Mouse (Mus musculus) spleen, adult 2 months (tissue): ENCODE results near the gene E4f1. TPM values are rescaled to one million over a fixed set of nuclear protein-coding genes. Genes with fewer than 3 reads are reported as not detected.
A peak's percentile ranks its signal among the peaks of the same experiment; 100 is the strongest.
"Not testable (repeated sequence)": the region's sequence is repeated elsewhere in the genome, so short reads cannot be mapped to it uniquely, and the experiment has no call there.

ENCODE experiments used
- DNase-seq, 2 experiments: peaks; one replicate each; pipeline versions ENCODE4 v3.0.0 to v3.0.0-alpha.2; 2012 to 2021; ENCODE audit warnings: low spot score in 2 of 2, low read depth in 1 of 2
- H3K27ac ChIP-seq: fragments of 200-500 bp; 2 replicates; pipeline ENCODE4 v1.5.1; 2012; ENCODE audit warnings: low read length, inconsistent platforms; ENCODE audit not compliant: insufficient read depth
- H3K27me3 ChIP-seq: fragments of 200-500 bp; 2 replicates; pipeline ENCODE4 v1.6.1; 2012; ENCODE audit warnings: mild to moderate bottlenecking, moderate library complexity, low read length, inconsistent platforms; ENCODE audit not compliant: control insufficient read depth, insufficient read depth
- H3K36me3 ChIP-seq: fragments of 200-500 bp; 2 replicates; pipeline ENCODE4 v1.6.1; 2012; ENCODE audit warnings: mild to moderate bottlenecking, low read length, inconsistent platforms; ENCODE audit not compliant: control insufficient read depth, insufficient read depth
- H3K4me1 ChIP-seq: fragments of 200-500 bp; 2 replicates; pipeline ENCODE4 v1.6.1; 2011; ENCODE audit warnings: inconsistent platforms; ENCODE audit not compliant: control insufficient read depth, insufficient read depth, insufficient read length
- H3K4me3 ChIP-seq: fragments of 200-500 bp; 2 replicates; pipeline ENCODE4 v1.5.1; 2011; ENCODE audit warnings: mild to moderate bottlenecking, inconsistent platforms; ENCODE audit not compliant: insufficient read depth, insufficient read length; ENCODE audit errors: extremely low read depth
- CTCF ChIP-seq: fragments of 200-500 bp; IDR thresholded peaks from 2 replicates; pipeline ENCODE4 v1.5.1; 2011; ENCODE audit warnings: mild to moderate bottlenecking, inconsistent platforms; ENCODE audit not compliant: insufficient read depth, insufficient read length, insufficient replicate concordance; ENCODE audit errors: extremely low read depth
- POLR2A ChIP-seq: fragments of 200-500 bp; IDR thresholded peaks from 2 replicates; pipeline ENCODE4 v1.6.1; 2011; ENCODE audit warnings: low read depth, low read length, inconsistent platforms
- WGBS: fragments of 180-500 bp; shearing (Covaris S2); methylation state at CpG from one replicate; pipeline ENCODE4 v1.1.7; 2018; 5-methylcytosine and 5-hydroxymethylcytosine counted together
- polyA plus RNA-seq: library from polyadenylated mRNA; depleted of rRNA; stranded (reverse); fragments of >200 nt; gene quantifications from 2 replicates; pipeline ENCODE4 v1.2.3, GENCODE M21; 2012

The E4f1 gene
- polyA plus RNA-seq, 1 experiment: 95.9 TPM

DNA sequence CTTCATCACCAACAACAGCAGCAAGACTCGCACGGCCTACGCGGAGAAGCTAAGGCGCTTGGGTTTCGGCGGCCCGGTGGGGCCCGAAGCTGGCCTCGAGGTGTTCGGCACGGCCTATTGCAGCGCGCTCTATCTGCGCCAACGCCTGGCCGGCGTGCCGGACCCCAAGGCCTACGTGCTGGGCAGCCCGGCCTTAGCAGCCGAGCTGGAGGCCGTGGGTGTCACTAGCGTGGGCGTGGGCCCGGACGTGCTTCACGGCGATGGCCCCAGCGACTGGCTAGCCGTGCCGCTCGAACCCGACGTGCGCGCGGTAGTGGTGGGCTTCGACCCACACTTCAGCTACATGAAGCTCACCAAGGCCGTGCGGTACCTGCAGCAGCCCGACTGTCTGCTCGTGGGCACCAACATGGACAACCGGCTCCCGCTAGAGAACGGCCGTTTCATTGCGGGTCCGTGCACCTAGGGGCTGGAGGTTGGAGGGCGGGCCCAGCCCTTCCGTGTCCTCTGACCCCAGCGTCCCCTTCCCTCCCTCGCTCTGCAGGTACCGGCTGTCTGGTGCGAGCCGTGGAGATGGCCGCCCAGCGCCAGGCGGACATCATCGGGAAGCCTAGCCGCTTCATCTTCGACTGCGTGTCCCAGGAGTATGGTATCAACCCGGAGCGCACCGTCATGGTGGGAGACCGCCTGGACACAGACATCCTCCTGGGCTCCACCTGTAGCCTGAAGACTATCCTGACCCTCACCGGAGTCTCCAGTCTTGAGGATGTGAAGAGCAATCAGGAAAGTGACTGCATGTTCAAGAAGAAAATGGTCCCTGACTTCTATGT is 801 bp upstream of the E4f1 start:
- H3K27ac ChIP-seq: peak overlapping the region; percentile 66
- peaks cover 9% of the 10 kb centered on the region for H3K36me3 ChIP-seq
- no peak for DNase-seq
- 2% methylated on average over 68 of the region's 68 CpGs for WGBS
- H3K4me1 ChIP-seq: peaks cover 12% of the 10 kb centered on the region
- H3K4me3 ChIP-seq: peak overlapping the region; percentile 90
- TF ChIP-seq POLR2A: no peak
- no peak for TF ChIP-seq CTCF
- no peaks in the 10 kb centered on the region for H3K27me3 ChIP-seq

GRCm38 (mm10) chr17:24469336-24469909 is 690 bp downstream of the E4f1 start:
- no peak for DNase-seq
- H3K36me3 ChIP-seq: no peaks in the 10 kb centered on the region
- WGBS: 19% methylated on average over 7 of the region's 7 CpGs
- peaks cover 12% of the 10 kb centered on the region for H3K4me1 ChIP-seq
- H3K27ac ChIP-seq: peak overlapping the region; percentile 96
- no peaks in the 10 kb centered on the region for H3K27me3 ChIP-seq
- peak overlapping the region; percentile 93 for H3K4me3 ChIP-seq
- TF ChIP-seq POLR2A: no peak
- no peak for TF ChIP-seq CTCF

GRCm38 (mm10) chr17:24468636-24469246 is 1.4 kb downstream of the E4f1 start:
- TF ChIP-seq CTCF (no peak), POLR2A (no peak)
- WGBS: 96% methylated on average over 5 of the region's 5 CpGs

GRCm38 (mm10) chr17:24463374-24464133 is 6.6 kb downstream of the E4f1 start:
- Histone ChIP-seq H3K4me3 (no peak overlapping the region), H3K27me3 (no peaks in the 10 kb centered on the region), H3K36me3 (no peaks in the 10 kb centered on the region), H3K4me1 (no peaks in the 10 kb centered on the region), H3K27ac (no peak overlapping the region)
- DNase-seq: no peak
- WGBS: 41% methylated on average over 6 of the region's 6 CpGs
- no peak for TF ChIP-seq POLR2A
- TF ChIP-seq CTCF: no peak

More at GRCm38 (mm10) chr17:24468636-24469246, 1.4 kb downstream of the E4f1 start:
- no peak for DNase-seq
- peaks cover 12% of the 10 kb centered on the region for H3K4me1 ChIP-seq
- no peak overlapping the region for H3K4me3 ChIP-seq
- no peaks in the 10 kb centered on the region for H3K27me3 ChIP-seq
- H3K27ac ChIP-seq: no peak overlapping the region
- H3K36me3 ChIP-seq: no peaks in the 10 kb centered on the region

GRCm38 (mm10) chr17:24462932-24463331 is 7.2 kb downstream of the E4f1 start:
- TF ChIP-seq CTCF (no peak), POLR2A (no peak)
- no peaks in the 10 kb centered on the region for H3K4me1 ChIP-seq
- WGBS: 100% methylated on average over 1 of the region's 1 CpGs
- no peak overlapping the region for H3K4me3 ChIP-seq
- DNase-seq: no peak
- H3K27me3 ChIP-seq: no peaks in the 10 kb centered on the region
- H3K27ac ChIP-seq: no peak overlapping the region
- H3K36me3 ChIP-seq: no peaks in the 10 kb centered on the region

DNA sequence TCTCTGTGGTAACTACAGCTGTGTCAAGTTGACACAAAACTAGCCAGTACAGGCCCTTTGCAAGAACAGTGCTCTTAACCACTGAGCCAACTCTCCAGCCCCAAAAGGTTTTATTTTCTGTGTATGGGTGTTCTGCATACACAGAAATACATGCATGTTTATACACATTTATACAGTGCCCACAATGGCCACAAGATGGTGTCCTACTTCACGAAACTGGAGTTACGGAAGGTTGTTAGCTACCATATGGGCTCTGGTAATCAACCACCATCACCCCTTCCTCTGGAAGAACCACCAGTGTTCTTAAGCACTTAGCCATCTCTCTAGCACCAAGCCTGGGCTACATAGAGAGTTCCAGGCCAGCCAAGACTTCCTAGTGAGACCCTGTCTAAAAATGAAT is 8.5 kb downstream of the E4f1 start:
- H3K36me3 ChIP-seq: no peaks in the 10 kb centered on the region
- TF ChIP-seq POLR2A: no peak
- no peak for TF ChIP-seq CTCF
- H3K27ac ChIP-seq: no peak overlapping the region
- no peak for DNase-seq
- H3K27me3 ChIP-seq: no peaks in the 10 kb centered on the region
- H3K4me3 ChIP-seq: no peak overlapping the region
- no peaks in the 10 kb centered on the region for H3K4me1 ChIP-seq
- WGBS: 61% methylated on average over 2 of the region's 2 CpGs

GRCm38 (mm10) chr17:24455523-24456206 is 14.4 kb downstream of the E4f1 start:
- not testable (repeated sequence) for H3K4me3 ChIP-seq, H3K4me1 ChIP-seq, H3K27me3 ChIP-seq, H3K27ac ChIP-seq, H3K36me3 ChIP-seq, DNase-seq
- 51% methylated on average over 10 of the region's 10 CpGs for WGBS
